Mouse (Mus musculus) ES-Bruce4 (cell line): ENCODE data around the gene Abcg4.

Source experiments
- CTCF ChIP-seq: IDR thresholded peaks from one replicate; pipeline ENCODE4 v1.8.1; 2011; ENCODE audit warnings: low read depth, low read length
- EP300 ChIP-seq: IDR thresholded peaks from 2 replicates; pipeline ENCODE4 v1.6.1; 2011; ENCODE audit warnings: low read depth, low read length; ENCODE audit not compliant: insufficient read depth
- POLR2A ChIP-seq: IDR thresholded peaks from one replicate; pipeline ENCODE4 v1.8.1; 2011; ENCODE audit warnings: low read length; ENCODE audit not compliant: insufficient read depth

DNA sequence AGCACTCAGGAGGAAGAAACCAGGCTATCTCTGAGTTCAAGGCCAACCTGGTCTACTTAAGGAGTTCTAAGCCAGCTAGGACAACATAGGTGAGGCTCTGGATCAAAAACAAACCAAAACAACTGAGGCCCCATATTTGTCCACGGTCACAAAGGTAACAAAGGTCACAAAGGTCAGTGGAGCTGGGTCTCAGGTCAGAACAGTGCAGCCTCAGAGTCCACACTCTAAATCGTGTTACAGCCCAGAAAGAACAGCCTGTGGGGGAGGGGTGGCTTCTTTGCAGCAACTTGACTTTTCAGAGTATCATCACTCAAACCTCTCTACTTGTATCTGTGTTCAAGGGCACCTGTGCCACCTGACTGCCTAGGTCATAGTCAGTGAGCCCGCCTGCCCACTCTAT lies 21.3 kb upstream of the Abcg4 start:
- no peak for TF ChIP-seq POLR2A
- TF ChIP-seq EP300, result no peak
- TF ChIP-seq CTCF, result no peak
